Mouse (Mus musculus): ENCODE measurements at regions not wholly inside any gene's neighbourhood (a gene's known extent, or its start where the extent isn't known, plus 50 kb on each side); places are given as distances from the start of the nearest gene placed in this dataset.

DNA sequence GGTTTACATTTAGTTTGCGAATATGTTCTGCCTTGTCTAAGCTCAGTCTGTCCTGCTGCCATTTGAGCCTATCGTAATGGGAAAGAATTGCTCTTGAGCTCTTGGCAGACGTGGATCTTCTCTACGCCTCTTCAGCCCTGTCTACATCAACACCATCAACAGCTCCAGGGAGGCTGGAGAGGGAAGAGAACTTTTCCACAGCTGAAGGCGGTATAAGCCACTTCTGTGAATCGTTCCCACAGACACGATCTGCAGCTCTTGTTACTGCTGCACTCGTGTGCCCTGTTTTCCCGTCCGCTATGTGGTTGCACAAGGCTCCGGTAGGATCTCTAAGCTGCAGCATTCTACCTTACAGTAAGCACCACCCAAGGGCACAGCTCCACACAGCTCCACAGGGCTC lies 128.5 kb upstream of the Cadm1 start:
- DNase-seq: no peak

- no peak for DNase-seq
Observed at GRCm38 (mm10) chr9:47403317-47403716, 126.7 kb upstream of the Cadm1 start.

- DNase-seq: no peak
Observed at GRCm38 (mm10) chr9:47404821-47405220, 125.2 kb upstream of the Cadm1 start.

DNA sequence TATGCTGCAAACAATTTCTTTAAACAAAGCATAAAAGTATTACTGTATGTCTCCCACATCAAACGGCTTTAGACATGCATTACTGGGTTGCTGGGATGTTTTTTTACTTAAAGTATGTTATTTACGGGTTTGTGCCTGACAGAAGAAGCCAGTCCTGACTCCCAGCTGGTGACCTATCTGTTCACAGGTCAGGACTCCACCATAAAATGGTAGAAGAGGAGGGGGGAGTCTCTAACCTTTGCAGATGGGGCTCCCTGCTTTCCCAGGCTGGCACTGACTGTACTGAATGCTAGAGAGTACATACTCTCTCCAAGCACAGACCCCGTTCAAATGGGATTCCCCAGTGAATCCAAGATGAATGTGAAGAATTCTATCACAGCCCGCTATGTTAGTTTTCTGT lies 124.4 kb upstream of the Cadm1 start:
- no peak for DNase-seq

DNA sequence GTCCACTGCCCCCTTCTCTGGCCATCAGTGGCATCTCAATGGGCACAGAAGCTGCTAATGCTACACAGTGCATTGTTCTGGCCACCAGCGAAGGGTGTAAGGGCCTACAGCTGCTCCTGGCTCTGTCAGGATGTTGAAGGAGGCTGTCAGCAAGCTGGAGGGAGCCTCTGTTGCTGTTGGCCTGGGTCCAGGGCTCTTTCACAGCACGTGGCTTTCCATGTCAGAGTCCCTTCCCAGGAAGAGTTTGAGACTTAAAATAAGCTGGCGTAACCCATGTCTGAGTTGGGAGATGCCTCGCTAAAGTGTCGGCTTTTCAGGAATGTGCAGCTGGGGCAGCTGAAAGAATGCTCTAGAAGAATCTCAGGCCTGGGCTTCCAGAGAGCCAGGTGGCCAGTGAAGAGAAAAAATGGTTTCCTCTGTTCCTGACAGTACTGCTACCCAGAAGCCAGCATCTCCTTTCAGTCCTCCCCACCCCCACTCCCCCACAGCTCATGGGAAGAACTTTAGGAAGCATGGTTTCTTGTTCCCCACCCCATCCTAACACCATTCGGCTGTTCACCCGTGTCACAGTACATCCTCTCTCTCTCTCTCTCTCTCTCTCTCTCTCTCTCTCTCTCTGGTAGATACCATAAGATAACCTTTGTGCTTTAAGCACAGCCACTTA lies 122.8 kb upstream of the Cadm1 start:
- DNase-seq: no peak

GRCm38 (mm10) chr9:47408061-47408460 lies 121.9 kb upstream of the Cadm1 start:
- no peak for DNase-seq

DNA sequence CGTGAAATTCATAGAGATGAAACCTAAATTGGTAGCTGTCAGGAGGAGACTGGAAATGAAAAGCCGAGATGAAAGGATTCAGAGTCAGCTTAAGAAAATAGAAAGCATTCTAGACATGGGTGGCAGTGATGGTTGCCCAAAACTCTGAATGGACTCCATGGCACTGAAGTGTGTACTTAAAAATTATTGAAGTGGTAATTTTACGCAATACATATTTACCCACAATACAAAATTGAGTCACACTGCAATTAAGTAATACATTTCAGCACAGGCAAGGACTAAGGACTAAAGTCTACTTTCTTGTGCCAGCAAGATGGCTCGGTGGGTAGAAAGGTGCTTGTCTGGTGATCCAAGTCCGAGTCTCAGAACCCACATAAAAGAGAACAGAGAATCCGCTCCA lies 120.4 kb upstream of the Cadm1 start:
- DNase-seq: no peak

DNA sequence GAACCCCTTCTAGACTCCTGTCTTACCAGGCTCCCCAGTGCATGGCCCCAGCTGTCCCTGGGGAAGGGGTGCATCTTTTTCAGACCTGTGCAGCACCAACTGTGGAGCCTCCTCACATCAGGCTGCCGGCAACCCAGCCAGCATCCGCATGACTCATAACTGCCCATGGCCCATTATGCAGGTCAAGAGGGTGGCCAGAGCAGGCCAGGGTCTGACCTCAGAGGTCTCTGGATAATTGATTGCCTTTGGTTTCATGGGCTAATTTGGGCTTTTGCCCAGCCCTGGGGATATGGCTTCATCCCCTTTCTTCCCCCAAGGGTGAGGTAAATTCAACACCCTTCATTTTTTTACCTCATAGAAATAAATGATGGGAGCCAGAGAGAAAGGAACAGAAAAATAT lies 117.2 kb upstream of the Cadm1 start:
- no peak for DNase-seq

DNA sequence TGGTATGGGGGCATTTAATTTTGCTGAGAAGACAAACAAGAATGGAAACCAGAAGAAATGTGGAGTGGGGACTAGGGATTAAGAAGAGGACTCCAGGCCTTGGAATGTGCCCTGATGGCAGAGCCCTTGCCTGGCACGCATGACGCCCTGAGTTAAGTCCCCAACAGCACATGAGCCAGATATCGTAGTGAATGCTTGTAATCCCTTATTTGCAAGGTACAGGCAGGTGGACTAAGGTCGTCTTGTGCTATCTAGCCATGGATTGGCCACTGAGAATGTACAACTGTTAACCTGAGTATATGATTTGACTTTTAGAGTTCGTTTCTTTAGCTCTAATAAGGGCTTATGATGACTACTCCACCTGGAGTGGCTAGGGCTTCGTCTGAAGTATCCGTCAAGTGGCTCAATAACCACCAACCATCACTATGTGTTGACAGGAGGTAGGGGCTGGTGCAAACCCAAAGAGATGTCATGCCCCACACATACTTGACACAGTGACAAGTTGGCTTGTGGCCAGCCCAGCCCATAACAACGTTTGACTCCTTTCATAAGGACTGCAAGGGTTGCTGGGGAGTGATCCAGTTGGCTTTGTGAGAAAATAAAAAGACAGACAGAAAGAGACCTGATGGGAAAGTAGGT lies 115.5 kb upstream of the Cadm1 start:
- DNase-seq: no peak

DNA sequence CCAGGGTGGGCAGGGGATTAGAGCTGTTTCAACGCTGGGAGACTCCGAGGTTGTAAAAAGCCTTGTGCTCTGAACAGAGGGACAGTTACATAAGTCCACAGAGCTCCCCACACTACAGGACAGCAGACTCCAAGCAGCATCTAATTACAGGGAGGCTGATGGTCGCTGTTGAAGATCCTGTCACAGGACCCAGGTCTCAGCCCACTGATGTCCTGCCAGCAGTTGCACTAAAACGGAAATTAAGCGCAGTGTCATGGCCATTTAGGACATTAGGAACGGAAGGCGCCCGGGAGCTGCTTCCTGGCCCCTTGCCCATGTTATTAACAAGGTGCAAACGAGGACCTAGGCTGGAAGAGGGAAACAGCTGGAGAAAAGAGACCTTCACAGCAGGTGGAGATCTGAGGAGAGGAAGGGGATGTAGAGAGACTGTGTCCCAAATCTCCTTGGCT lies 107.8 kb upstream of the Cadm1 start:
- DNase-seq: peak in 1 of 2 experiments; percentile 14

- peak; percentile 54 for DNase-seq
Observed at GRCm38 (mm10) chr9:47422741-47423461, 107.1 kb upstream of the Cadm1 start.

- DNase-seq: no peak
Observed at GRCm38 (mm10) chr9:47423462-47423832, 106.5 kb upstream of the Cadm1 start.

GRCm38 (mm10) chr9:47424191-47424590 lies 105.8 kb upstream of the Cadm1 start:
- no peak for DNase-seq

DNA sequence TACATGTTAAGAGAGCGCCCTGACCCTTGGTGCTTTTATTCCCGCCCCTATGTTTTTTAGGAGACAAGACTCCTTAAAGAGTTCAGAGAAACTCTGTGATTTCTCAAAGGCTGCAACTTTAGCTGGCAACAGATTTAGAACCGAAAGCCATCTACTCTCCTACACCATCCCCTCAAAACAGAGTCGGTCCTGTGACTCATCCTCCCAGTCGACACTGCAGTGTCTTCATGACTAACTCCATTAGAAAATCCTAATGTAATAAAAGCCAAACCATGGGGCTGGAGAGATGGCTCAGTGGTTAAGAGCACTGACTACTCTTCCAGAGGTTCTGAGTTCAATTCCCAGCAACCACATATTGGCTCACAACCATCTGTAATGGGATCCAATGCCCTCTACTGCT lies 103.3 kb upstream of the Cadm1 start:
- no peak for DNase-seq

GRCm38 (mm10) chr9:47428710-47429341 lies 101.1 kb upstream of the Cadm1 start:
- no peak for DNase-seq

DNA sequence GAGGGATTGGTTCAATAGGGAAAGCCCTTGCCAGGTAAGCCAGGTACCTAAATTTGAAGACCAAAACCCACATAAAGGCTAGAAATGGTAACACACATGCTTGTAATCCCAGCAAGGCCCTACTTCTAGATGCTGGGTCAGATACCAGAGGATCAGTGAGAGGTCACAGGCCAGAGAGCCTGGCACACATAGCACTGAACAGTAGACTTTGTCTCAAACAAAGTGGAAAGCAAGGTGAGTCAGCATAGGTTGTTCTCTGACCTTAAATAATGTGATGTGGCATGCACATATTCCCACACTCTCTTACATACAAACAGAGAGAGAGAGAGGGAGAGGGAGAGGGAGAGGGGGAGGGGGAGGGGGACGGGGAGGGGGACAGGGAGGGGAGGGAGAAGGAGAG lies 100.3 kb upstream of the Cadm1 start:
- no peak for DNase-seq

DNA sequence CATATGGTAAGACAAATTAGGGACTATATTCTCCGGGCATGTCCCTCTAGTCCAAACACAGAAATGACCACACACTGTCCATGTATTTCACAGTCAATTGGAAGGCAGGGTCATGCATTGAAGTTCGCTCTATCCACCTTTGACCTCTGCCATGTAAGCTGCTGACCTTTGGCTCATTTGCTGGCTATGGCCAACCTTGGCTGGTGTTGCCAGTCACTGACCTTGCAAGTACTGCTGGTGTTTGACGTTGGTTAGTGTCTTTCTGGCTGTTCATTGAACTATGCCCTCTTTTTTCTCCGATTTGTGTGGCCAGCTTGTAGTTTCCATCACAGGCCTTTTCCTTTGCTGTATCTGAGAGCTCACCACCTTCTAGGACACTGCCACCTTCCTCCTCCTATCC lies 97.3 kb upstream of the Cadm1 start:
- DNase-seq: no peak

DNA sequence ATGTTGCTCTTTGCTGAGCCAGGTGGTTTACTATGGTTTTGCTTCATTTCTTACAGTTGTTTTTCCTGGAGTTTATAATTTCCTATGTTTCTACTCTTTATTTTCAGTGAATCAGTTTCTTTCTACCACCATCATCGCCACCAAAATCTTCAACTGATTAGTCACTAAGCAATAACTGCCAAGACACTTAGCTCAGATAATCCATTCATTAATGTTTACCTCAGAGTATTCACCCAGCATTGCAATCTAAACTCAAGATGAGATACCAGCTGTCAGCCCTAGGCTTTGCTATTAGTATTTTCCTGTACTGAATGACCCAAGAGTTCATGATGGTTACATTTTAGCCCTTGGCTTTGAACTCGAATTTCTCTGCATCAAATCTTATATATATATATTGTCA lies 96.8 kb upstream of the Cadm1 start:
- DNase-seq: no peak

DNA sequence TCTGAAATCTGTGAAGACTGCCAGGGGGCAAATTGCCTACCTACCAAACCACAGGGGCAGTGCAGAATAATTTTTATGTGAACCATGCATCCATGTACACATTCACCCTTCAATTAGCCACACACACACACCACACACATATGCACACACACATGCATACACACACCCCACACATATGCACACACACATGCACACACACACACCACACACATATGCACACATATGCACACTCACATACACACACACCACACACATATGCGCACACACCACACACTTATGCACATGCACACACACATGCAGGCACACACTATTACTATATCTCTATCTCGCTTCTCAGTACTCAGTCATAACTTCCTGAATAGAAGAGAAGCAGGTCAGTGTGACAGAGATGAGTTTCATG lies 95.9 kb upstream of the Cadm1 start:
- DNase-seq: no peak

- no peak for DNase-seq
Observed at GRCm38 (mm10) chr9:47438976-47439375, 91.0 kb upstream of the Cadm1 start.

GRCm38 (mm10) chr9:47439506-47439905 lies 90.5 kb upstream of the Cadm1 start:
- no peak for DNase-seq

GRCm38 (mm10) chr9:47440128-47440527 lies 89.8 kb upstream of the Cadm1 start:
- DNase-seq: no peak

GRCm38 (mm10) chr9:47441155-47441554 lies 88.8 kb upstream of the Cadm1 start:
- no peak for DNase-seq

- no peak for DNase-seq
Observed at GRCm38 (mm10) chr9:47444168-47444567, 85.8 kb upstream of the Cadm1 start.
